Mouse (Mus musculus): ENCODE results near the gene Gpr83.
"Not testable (repeated sequence)": the region's sequence is repeated elsewhere in the genome, so short reads cannot be mapped to it uniquely, and the experiment has no call there.

Gpr83 gene

DNA sequence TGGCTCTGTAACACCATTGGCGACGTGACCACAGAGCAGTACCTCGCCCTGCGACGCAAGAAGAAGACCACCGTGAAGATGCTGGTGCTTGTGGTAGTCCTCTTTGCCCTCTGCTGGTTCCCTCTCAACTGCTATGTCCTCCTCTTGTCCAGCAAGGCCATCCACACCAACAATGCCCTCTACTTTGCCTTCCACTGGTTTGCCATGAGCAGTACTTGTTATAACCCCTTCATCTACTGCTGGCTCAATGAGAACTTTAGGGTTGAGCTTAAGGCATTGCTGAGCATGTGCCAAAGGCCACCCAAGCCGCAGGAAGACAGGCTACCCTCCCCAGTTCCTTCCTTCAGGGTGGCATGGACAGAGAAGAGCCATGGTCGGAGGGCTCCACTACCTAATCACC lies 8.3 kb downstream of the Gpr83 start:
- no peak for DNase-seq (ENCODE audit: low read depth, low spot score)

- no peak for DNase-seq (ENCODE audit: low read depth, low spot score)
Observed at GRCm38 (mm10) chr9:14870377-14870776, 10.4 kb downstream of the Gpr83 start.

DNA sequence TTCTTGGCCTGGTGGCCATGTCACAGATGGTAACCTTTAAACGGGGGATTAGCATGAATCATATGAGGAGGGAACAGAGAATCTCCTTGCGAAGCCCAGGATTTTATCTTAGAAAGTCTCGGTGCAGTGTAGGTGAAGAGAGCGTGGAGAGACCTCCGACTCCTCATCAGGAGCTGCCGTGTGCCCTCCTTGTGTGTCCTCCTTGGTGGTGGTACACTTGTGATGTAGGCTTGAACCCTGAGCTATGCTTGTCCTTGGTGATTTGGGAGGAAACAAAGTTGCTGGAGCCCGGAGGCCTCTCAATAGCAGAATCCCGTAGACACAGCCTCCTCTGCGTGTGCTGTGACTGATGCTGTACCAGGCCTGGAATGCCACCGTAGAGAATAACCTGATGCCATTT lies 10.8 kb downstream of the Gpr83 start:
- DNase-seq (ENCODE audit: low read depth, low spot score) = peak; percentile 26

- no peak for DNase-seq (ENCODE audit: low read depth, low spot score)
Observed at GRCm38 (mm10) chr9:14871536-14871935, 11.5 kb downstream of the Gpr83 start.

DNA sequence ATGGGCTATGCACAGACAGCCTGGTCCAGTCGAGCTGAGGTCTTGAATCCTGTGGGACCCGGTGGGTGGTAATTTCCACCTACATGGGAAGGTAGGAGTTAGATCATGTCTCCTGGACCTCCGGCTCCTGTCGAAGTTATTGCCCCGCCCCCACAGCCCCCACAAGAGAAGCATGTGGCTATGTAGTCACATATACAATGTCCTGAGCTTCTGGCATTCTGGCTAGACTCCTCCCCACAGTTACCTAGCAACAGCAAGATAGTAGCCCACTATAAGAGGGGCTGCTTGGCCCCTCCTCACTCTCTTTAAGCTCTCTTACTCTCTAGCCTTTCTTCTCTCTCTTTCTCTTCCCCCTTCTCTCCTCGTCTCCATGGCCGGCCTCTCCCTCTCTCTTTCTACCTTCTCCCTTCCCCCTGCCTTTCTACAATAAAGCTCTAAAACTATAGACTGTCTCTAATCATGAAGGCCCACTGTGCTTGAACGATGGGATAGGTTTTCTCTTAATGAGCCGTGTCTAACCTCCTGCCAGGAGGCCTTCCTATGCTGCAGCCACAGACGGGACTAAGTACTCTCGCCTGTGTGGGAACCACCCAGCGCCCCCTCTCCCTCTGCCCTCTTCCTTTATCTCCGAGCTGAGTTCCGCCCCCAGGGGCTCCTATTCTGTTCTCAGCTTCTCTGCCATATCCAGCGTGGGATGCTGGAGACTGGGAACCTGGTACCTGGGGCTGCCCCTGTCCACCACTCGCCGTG lies 12.3 kb downstream of the Gpr83 start:
- DNase-seq (ENCODE audit: low read depth, low spot score) = no peak

- no peak for DNase-seq (ENCODE audit: low read depth, low spot score)
Observed at GRCm38 (mm10) chr9:14875743-14876507, 15.9 kb downstream of the Gpr83 start.

GRCm38 (mm10) chr9:14876566-14876965 lies 16.6 kb downstream of the Gpr83 start:
- DNase-seq (ENCODE audit: low read depth, low spot score) = not testable (repeated sequence)

DNA sequence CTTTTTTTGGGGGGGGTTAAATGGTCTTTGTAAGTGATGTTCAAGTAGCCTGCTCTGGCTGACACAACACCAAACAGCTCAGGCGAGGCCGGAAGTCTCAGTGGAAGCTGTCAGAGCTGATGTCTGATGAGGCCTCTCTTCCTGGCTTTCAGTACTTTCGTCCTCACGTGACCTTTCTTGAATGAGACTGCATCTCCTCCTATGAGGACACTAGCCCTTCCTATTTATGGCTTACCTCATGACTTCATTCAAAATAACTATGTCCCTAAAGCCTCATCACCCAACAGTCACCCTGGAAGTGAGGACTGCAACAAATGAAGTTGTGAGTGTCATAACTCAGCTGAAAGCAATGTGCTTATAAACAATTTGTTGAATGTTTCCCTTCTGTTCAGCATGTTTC lies 24.6 kb downstream of the Gpr83 start:
- DNase-seq (ENCODE audit: low read depth, low spot score) = no peak

- no peak for DNase-seq (ENCODE audit: low read depth, low spot score)
Observed at GRCm38 (mm10) chr9:14885151-14885550, 25.1 kb downstream of the Gpr83 start.

- no peak for DNase-seq (ENCODE audit: low read depth, low spot score)
Observed at GRCm38 (mm10) chr9:14885954-14886353, 25.9 kb downstream of the Gpr83 start.

GRCm38 (mm10) chr9:14887787-14888382 lies 27.9 kb downstream of the Gpr83 start:
- DNase-seq (ENCODE audit: low read depth, low spot score) = no peak

- no peak for DNase-seq (ENCODE audit: low read depth, low spot score)
Observed at GRCm38 (mm10) chr9:14888671-14889070, 28.7 kb downstream of the Gpr83 start.

GRCm38 (mm10) chr9:14890699-14891098 lies 30.7 kb downstream of the Gpr83 start:
- no peak for DNase-seq (ENCODE audit: low read depth, low spot score)

DNA sequence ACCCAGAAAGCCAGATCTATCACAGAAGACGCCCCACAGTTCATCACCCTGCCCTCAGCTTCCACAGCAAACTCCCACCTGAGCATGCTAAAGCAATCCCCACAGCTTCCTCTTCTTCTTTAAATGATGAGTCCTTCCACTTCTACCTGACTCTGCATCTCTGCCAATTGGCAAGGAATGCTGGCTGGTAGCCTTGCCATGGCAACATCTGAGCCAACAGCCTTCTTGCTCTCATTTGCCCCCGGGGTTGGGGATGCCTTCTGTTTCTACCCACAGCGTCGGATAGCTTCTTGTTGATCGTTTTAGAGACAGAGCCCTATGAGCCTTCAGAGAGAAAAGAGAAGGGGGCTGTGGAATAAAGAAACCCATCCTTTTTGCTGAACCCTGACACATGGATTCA lies 31.9 kb downstream of the Gpr83 start:
- peak; percentile 54 for DNase-seq (ENCODE audit: low read depth, low spot score)

GRCm38 (mm10) chr9:14893388-14893787 lies 33.4 kb downstream of the Gpr83 start:
- no peak for DNase-seq (ENCODE audit: low read depth, low spot score)

DNA sequence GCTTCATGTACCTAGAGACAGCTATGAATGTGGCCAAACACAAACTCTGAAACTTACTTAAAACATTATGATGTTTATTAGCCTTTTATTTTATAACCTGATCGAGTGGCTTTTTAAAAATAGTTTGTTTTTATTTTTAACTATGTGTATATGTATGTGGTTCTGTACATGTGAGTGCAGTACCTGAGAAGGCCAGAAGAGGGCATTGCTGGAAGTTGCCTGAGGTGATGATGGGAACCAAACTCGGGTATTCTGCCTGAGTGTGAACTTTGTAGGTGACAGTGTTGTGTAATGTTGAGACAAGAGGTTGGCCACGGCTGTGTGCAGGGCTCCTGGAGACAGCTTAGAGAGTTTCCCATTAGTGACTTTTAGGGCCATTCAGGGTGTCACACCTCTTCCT lies 34.6 kb downstream of the Gpr83 start:
- no peak for DNase-seq (ENCODE audit: low read depth, low spot score)

DNA sequence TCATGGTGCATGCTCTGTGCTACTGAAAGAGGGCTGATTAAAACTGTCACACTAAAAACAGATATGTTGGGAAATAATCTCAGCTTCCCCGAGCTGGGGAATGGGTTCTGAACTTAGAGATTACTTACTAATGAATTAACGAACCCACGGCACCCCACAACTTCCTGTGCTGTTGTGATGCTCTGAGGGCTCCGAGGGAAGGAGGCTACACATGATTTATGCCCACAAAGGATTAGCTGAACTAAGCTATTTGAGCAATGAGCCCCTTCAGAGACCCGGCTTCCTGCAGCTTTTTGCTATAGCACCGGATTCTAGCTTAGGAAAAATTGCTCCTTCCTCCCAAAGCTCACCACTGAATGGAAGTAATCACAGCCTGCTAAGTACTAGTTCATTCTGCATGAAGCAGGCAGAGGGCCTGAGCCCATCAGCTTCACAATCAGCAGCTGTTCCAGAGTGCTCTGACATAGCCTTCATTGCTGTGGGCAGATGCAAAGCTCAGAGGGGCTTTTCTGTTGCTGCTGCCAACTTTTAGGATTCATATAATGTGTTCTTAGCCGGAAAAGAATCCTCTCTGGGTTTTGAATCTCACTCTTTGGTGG lies 35.3 kb downstream of the Gpr83 start:
- DNase-seq (ENCODE audit: low read depth, low spot score) = peak; percentile 35

DNA sequence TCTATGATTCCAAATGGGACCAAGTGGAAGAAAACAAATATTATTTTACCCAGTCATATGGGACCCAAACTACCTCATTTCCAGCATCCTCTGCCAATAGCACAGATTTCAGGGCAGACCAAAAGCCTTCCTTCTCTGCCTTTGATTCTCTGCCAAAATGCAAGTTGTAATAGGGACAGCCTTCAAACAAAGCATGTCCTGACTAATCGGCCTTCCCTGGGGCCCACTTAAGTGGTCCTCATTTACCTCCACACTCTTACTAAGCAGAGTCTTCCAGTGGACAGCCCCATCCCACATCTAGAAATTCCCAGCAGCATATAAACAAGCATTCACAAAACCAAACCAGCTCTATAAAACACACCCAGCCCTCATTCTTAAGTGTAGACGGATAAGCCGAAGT lies 37.1 kb downstream of the Gpr83 start:
- no peak for DNase-seq (ENCODE audit: low read depth, low spot score)

- DNase-seq (ENCODE audit: low read depth, low spot score) = no peak
Observed at GRCm38 (mm10) chr9:14901757-14902156, 41.7 kb downstream of the Gpr83 start.

DNA sequence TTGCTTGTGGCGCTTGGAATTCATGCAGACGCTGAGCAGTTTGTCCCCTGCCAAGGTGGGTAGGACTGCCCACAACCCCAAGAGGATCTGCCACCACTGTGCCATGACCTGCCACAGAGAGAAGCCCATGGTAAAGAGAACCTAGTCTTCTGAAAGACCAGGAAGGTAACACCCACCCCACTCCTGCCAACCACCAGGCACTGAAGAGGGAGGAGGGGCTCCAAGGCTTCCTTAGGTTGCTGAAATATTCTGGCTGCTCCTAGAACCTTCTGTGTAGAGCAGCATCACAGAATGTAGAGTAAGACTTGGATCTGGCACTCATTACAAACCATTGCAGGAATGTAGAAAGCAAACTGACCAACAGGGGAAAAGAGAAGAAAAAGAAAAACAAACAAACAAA lies 42.4 kb downstream of the Gpr83 start:
- DNase-seq (ENCODE audit: low read depth, low spot score) = no peak

DNA sequence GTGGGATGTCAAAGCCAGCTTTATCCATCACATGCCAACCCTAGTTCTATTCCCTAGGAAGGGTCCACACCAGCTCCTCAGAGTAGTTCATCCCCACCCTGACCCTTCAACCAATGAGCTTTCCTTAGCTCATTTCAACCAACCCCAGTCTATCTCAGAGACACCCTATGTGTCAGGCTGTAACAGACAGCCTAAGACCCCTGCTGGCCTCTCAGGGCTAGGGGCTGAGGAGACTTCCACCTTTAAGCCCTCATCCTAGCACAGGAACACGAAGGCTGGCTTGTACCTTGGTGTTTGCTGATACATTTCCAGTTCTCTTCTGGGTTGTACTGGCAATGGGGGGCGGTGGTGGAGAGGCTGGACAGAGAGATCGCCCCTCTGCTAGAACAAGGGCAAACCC lies 43.0 kb downstream of the Gpr83 start:
- no peak for DNase-seq (ENCODE audit: low read depth, low spot score)
